In genomic region chr15:100598287-100598882, GRCm38 (mm10) we compare ENCODE assay signal across 8 mouse cellular contexts. TPM values are rescaled to one million over a fixed set of nuclear protein-coding genes. Genes with fewer than 3 reads are reported as not detected.
DNase-seq lines count a peak whose midpoint lies in the region; ATAC-seq and TF ChIP-seq lines count a peak whose summit lies in the region.

No protein-coding gene starts in this region.

- no peaks in the 10 kb centered on the region for H3K36me3 ChIP-seq in heart, adult 2 months (ENCODE audit: control insufficient read depth, insufficient read depth, low read length)
- no peaks in the 10 kb centered on the region for H3K36me3 ChIP-seq in embryonic facial prominence, embryonic 13.5 days
- H3K36me3 ChIP-seq in limb, embryonic 11.5 days (ENCODE audit: control insufficient read depth, insufficient read depth, low read length): no peaks in the 10 kb centered on the region
- H3K36me3 ChIP-seq in midbrain, postnatal 0 days (ENCODE audit: insufficient read depth, low read length): no peaks in the 10 kb centered on the region

- TF ChIP-seq POLR2A in heart, adult 2 months (IDR thresholded peaks at IDR 0.05; ENCODE audit: insufficient read depth, low read depth, low read length): no peak

- no peaks in the 10 kb centered on the region for H3K4me1 ChIP-seq in heart, adult 2 months (ENCODE audit: control insufficient read depth, insufficient read depth, low read length)
- H3K4me1 ChIP-seq in embryonic facial prominence, embryonic 13.5 days: peaks cover 14% of the 10 kb centered on the region
- 0 out of 2 replicates have a peak, but pooled peaks cover 2% of the 10 kb centered on the region for H3K4me1 ChIP-seq in limb, embryonic 11.5 days (ENCODE audit: control insufficient read depth, insufficient read depth, low read length)
- H3K4me1 ChIP-seq in midbrain, postnatal 0 days (ENCODE audit: insufficient read depth, low read length): no peaks in the 10 kb centered on the region

- H3K4me3 ChIP-seq in heart, adult 2 months: peak overlapping the region; percentile 84
- H3K4me3 ChIP-seq in embryonic facial prominence, embryonic 13.5 days: peak overlapping the region; percentile 77
- H3K4me3 ChIP-seq in limb, embryonic 11.5 days (ENCODE audit: low read depth, low read length): peak overlapping the region; percentile 68; the same call in 1 of the 2 replicates
- peak overlapping the region; percentile 85 for H3K4me3 ChIP-seq in midbrain, postnatal 0 days (ENCODE audit: low read depth, low read length)

- H3K27ac ChIP-seq in heart, adult 2 months: peak overlapping the region; percentile 78
- no peak overlapping the region for H3K27ac ChIP-seq in embryonic facial prominence, embryonic 13.5 days
- H3K27ac ChIP-seq in limb, embryonic 11.5 days (replicated peaks; ENCODE audit: low read depth, low read length): no peak overlapping the region
- H3K27ac ChIP-seq in midbrain, postnatal 0 days (ENCODE audit: low read depth, low read length): peak overlapping the region; percentile 83

- ATAC-seq in embryonic facial prominence, embryonic 13.5 days (ENCODE audit: insufficient number of reproducible peaks, insufficient read depth, low FRiP score, low TSS enrichment, low read depth): no peak
- ATAC-seq in limb, embryonic 11.5 days (ENCODE audit: insufficient number of reproducible peaks, low FRiP score, low TSS enrichment, low read depth): no peak
- ATAC-seq in midbrain, postnatal 0 days (ENCODE audit: low FRiP score): no peak

- peak overlapping the region; percentile 93 for H3K4me2 ChIP-seq in embryonic facial prominence, embryonic 13.5 days
- H3K4me2 ChIP-seq in limb, embryonic 11.5 days (ENCODE audit: low read depth, severe bottlenecking): peak overlapping the region; percentile 96
- peak overlapping the region; percentile 80 for H3K4me2 ChIP-seq in midbrain, postnatal 0 days (ENCODE audit: low read depth, low read length, poor library complexity, severe bottlenecking)

- H3K9ac ChIP-seq in heart, adult 2 months (ENCODE audit: low read depth, low read length): peak overlapping the region; percentile 85
- H3K9ac ChIP-seq in embryonic facial prominence, embryonic 13.5 days: no peak overlapping the region
- no peak overlapping the region for H3K9ac ChIP-seq in limb, embryonic 11.5 days (ENCODE audit: low read length)
- peak overlapping the region; percentile 99 for H3K9ac ChIP-seq in midbrain, postnatal 0 days (replicated peaks; ENCODE audit: low read length, poor library complexity, severe bottlenecking)

- no peak for TF ChIP-seq EP300 in heart, adult 2 months (IDR thresholded peaks at IDR 0.05; ENCODE audit: insufficient read depth, low read depth, low read length)

- WGBS in heart, adult 2 months: 46% methylated on average over 9 of the region's 9 CpGs
- WGBS in embryonic facial prominence, embryonic 13.5 days: 26% methylated on average over 9 of the region's 9 CpGs
- WGBS in limb, embryonic 11.5 days: 15% methylated on average over 9 of the region's 9 CpGs
- WGBS in midbrain, postnatal 0 days: 25% methylated on average over 9 of the region's 9 CpGs

- TF ChIP-seq CTCF in heart, adult 2 months (IDR thresholded peaks at IDR 0.05): no peak
- TF ChIP-seq CTCF in midbrain, postnatal 0 days (IDR thresholded peaks at IDR 0.05): no peak

- H3K79me2 ChIP-seq in heart, adult 2 months (replicated peaks; ENCODE audit: control insufficient read depth, insufficient read depth, low read length): no peaks in the 10 kb centered on the region

- intact Hi-C loops in heart, adult 2 months (cut with DNase I): no loop called here
- intact Hi-C loops in heart, postnatal 14 days (cut with DNase I): no loop called here

- no peak for DNase-seq in heart, adult 2 months
- no peak for DNase-seq in heart, postnatal 14 days
- DNase-seq in limb, embryonic 11.5 days (ENCODE audit: low spot score): no peak
- DNase-seq in midbrain, postnatal 0 days (ENCODE audit: low spot score): no peak
- DNase-seq in spleen, postnatal 14 days (ENCODE audit: low spot score in 2 of 2): no peak
- no peak for DNase-seq in adrenal gland, postnatal 25 days
- no peak for DNase-seq in right cerebral cortex, adult 2 months (ENCODE audit: low spot score in 2 of 2)

- no peaks in the 10 kb centered on the region for H3K9me3 ChIP-seq in embryonic facial prominence, embryonic 13.5 days
- H3K9me3 ChIP-seq in limb, embryonic 11.5 days (ENCODE audit: control insufficient read depth, low read length): no peaks in the 10 kb centered on the region
- no peaks in the 10 kb centered on the region for H3K9me3 ChIP-seq in midbrain, postnatal 0 days (ENCODE audit: low read length)

- no peaks in the 10 kb centered on the region for H3K27me3 ChIP-seq in heart, adult 2 months (ENCODE audit: control insufficient read depth, insufficient read depth, low read length)
- peaks cover 27% of the 10 kb centered on the region for H3K27me3 ChIP-seq in embryonic facial prominence, embryonic 13.5 days
- peaks cover 29% of the 10 kb centered on the region for H3K27me3 ChIP-seq in limb, embryonic 11.5 days (ENCODE audit: control insufficient read depth, insufficient read depth, low read length)
- H3K27me3 ChIP-seq in midbrain, postnatal 0 days (ENCODE audit: insufficient read depth, low read length): no peaks in the 10 kb centered on the region

RNA-seq across cellular contexts. Expression of gene Pou6f1, which starts 1.4 kb away (rescaled TPM):
- total RNA-seq in heart, adult 2 months (2021): 10 to 100 TPM in 1 of 2 experiments, 1 to 10 TPM in 1; 8.0 to 11.5 TPM
- 13.7 and 15.7 TPM in 2 replicates for polyA plus RNA-seq in heart, adult 2 months (2012; rRNA removed)
- 10 to 100 TPM; 13.2 to 14.6 TPM for total RNA-seq in heart, postnatal 14 days (2021)
- polyA plus RNA-seq in embryonic facial prominence, embryonic 13.5 days (2015; fragmentation: Nextera tagmentation; extraction: Ambion mirVana): 14.4 and 18.2 TPM in 2 replicates
- polyA plus RNA-seq in limb, embryonic 11.5 days (2014; fragmentation: Nextera tagmentation; extraction: Ambion mirVana): 3.9 and 4.2 TPM in 2 replicates
- 78.4 and 111 TPM in 2 replicates for total RNA-seq in midbrain, postnatal 0 days (2014; rRNA removed)
- 26.7 and 30.6 TPM in 2 replicates for polyA plus RNA-seq in midbrain, postnatal 0 days (2015; fragmentation: Nextera tagmentation; extraction: Ambion mirVana)
- 18.3 and 20.5 TPM in 2 replicates for total RNA-seq in adrenal gland, postnatal 25 days (2021)

RNA-seq across cellular contexts. Expression of gene Dazap2, which starts 16.8 kb away (rescaled TPM):
- 100 to 1,000 TPM; 157 to 180 TPM for total RNA-seq in heart, adult 2 months (2021)
- 486 and 542 TPM in 2 replicates for polyA plus RNA-seq in heart, adult 2 months (2012; rRNA removed)
- 100 to 1,000 TPM; 146 to 158 TPM for total RNA-seq in heart, postnatal 14 days (2021)
- polyA plus RNA-seq in embryonic facial prominence, embryonic 13.5 days (2015; fragmentation: Nextera tagmentation; extraction: Ambion mirVana): 155 and 159 TPM in 2 replicates
- 196 and 201 TPM in 2 replicates for polyA plus RNA-seq in limb, embryonic 11.5 days (2014; fragmentation: Nextera tagmentation; extraction: Ambion mirVana)
- total RNA-seq in midbrain, postnatal 0 days (2014; rRNA removed): 89.3 and 148 TPM in 2 replicates
- polyA plus RNA-seq in midbrain, postnatal 0 days (2015; fragmentation: Nextera tagmentation; extraction: Ambion mirVana): 133 and 134 TPM in 2 replicates
- 234 and 249 TPM in 2 replicates for total RNA-seq in adrenal gland, postnatal 25 days (2021)

RNA-seq across cellular contexts. Expression of gene Smagp, which starts 38.4 kb away (rescaled TPM):
- 10 to 100 TPM; 11.6 to 12.9 TPM for total RNA-seq in heart, adult 2 months (2021)
- 19.5 and 21.1 TPM in 2 replicates for polyA plus RNA-seq in heart, adult 2 months (2012; rRNA removed)
- 10 to 100 TPM; 14.8 to 17.1 TPM for total RNA-seq in heart, postnatal 14 days (2021)
- 9.2 and 10.1 TPM in 2 replicates for polyA plus RNA-seq in embryonic facial prominence, embryonic 13.5 days (2015; fragmentation: Nextera tagmentation; extraction: Ambion mirVana)
- 4.7 and 5.4 TPM in 2 replicates for polyA plus RNA-seq in limb, embryonic 11.5 days (2014; fragmentation: Nextera tagmentation; extraction: Ambion mirVana)
- total RNA-seq in midbrain, postnatal 0 days (2014; rRNA removed): 1.2 and 2.5 TPM in 2 replicates
- polyA plus RNA-seq in midbrain, postnatal 0 days (2015; fragmentation: Nextera tagmentation; extraction: Ambion mirVana): 2.6 and 3.8 TPM in 2 replicates
- total RNA-seq in adrenal gland, postnatal 25 days (2021): 37.9 and 39.0 TPM in 2 replicates

RNA-seq across cellular contexts. Expression of gene Tfcp2, which starts 46.6 kb away (rescaled TPM):
- total RNA-seq in heart, adult 2 months (2021): 10 to 100 TPM; 11.6 to 12.8 TPM
- 6.6 and 8.2 TPM in 2 replicates for polyA plus RNA-seq in heart, adult 2 months (2012; rRNA removed)
- 10 to 100 TPM; 14.3 to 15.8 TPM for total RNA-seq in heart, postnatal 14 days (2021)
- polyA plus RNA-seq in embryonic facial prominence, embryonic 13.5 days (2015; fragmentation: Nextera tagmentation; extraction: Ambion mirVana): 26.4 and 32.5 TPM in 2 replicates
- 29.3 and 30.1 TPM in 2 replicates for polyA plus RNA-seq in limb, embryonic 11.5 days (2014; fragmentation: Nextera tagmentation; extraction: Ambion mirVana)
- total RNA-seq in midbrain, postnatal 0 days (2014; rRNA removed): 30.4 and 33.6 TPM in 2 replicates
- polyA plus RNA-seq in midbrain, postnatal 0 days (2015; fragmentation: Nextera tagmentation; extraction: Ambion mirVana): 33.0 and 36.7 TPM in 2 replicates
- total RNA-seq in adrenal gland, postnatal 25 days (2021): 27.9 and 31.3 TPM in 2 replicates

Comparison
In these comparisons a context has a peak if more than half of its experiments do, and no peak if none do; other contexts are left out.
1. H3K27ac ChIP-seq: peak in heart, adult 2 months (single experiment) and midbrain, postnatal 0 days (single experiment); none in embryonic facial prominence, embryonic 13.5 days (single experiment) and limb, embryonic 11.5 days (single experiment).
2. H3K9ac ChIP-seq: peak in heart, adult 2 months (single experiment) and midbrain, postnatal 0 days (single experiment); none in embryonic facial prominence, embryonic 13.5 days (single experiment) and limb, embryonic 11.5 days (single experiment).
3. Peak in every context shown above with its lines, with median percentiles within 50 percentile points of each other: H3K4me3 ChIP-seq and H3K4me2 ChIP-seq.